Mouse (Mus musculus) heart, postnatal 14 days (tissue): Measurements from ENCODE around the gene Tspoap1. TPM values are rescaled to one million over a fixed set of nuclear protein-coding genes. Genes with fewer than 3 reads are reported as not detected.

Experiments
- DNase-seq, 2 experiments: peaks; one replicate each; pipeline ENCODE4 v3.0.0; 2021 to 2022
- intact Hi-C: fragments of 180-260 bp; cut with DNase I; formaldehyde crosslinking; loops from one replicate; pipeline ENCODE4 v1.15.1; 2025
- long read RNA-seq, 2 experiments: library from polyadenylated mRNA; stranded (forward); transcript quantifications; one replicate each; pipeline ENCODE4 v2.0.0; 2021
- total RNA-seq, 2 experiments: library from RNA; stranded (reverse); gene quantifications; 2 replicates each; pipeline ENCODE4 v1.2.3; 2021

Gene Tspoap1
- under 1 TPM; 0.17 to 0.19 TPM for total RNA-seq
- long read RNA-seq, experiment 1: 0 reads
- long read RNA-seq, experiment 2: 0 reads

DNA sequence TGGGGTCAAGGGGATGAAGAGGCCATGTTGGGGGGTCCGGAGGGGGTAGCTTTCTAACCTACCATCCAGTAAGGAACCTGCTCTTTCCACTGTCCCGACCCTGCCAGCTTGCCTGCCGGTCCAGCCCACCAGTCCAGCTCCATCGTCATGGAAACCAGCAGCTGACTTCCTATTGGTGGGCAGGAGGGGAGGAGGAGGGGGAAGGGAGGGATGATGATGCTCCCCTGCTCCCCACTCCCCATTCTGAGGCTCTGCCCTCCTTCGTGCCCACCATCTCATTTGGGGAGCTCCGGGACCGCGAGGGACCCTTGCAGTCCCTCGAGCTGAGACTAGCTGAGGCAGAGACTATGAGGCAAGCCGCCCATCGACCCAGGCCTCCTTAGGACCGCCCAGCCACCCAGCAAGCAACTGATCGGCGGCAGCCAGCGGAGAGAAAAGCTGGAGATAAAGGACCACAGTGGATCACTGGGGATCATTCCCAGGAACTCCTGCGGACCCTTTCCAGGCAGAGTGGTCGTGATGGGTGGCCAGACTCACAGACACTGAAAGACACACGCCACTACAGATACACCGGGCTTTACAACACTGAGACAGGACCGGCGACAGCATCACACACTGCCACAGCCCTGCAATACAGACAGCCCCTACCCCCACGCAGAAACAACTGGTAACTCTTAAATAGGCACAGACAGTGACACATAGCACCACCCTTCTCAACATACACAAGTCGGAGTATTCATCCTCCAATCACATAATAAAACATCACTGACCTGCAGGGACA, at the start of gene Tspoap1:
Gene Tspoap1 (plus strand): TSS at position 241 of the 781 bp plus-strand sequence.
- DNase-seq: no peak
- intact Hi-C loops: no loop called here

DNA sequence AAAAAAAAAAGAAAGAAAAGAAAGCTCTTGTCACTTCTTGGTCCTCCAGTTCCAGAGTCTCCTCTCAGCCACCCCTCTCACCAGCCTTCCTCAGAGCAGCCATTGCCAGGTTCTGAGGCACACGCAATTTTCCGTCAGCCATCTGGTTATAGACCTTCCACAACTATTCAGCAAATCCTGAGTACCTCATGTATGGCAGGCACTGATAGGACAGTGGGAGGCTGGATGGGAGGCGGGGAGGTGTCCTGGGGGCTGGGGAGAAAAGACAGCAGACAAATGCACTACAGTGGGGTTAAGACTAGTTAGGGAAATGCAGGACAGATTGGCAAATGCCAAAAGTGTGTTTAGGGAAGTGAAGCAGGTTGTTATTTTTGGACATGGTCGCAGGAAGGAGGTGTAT, 48.2 kb upstream of the Tspoap1 start:
- DNase-seq: no peak
- intact Hi-C loops: no loop called here

DNA sequence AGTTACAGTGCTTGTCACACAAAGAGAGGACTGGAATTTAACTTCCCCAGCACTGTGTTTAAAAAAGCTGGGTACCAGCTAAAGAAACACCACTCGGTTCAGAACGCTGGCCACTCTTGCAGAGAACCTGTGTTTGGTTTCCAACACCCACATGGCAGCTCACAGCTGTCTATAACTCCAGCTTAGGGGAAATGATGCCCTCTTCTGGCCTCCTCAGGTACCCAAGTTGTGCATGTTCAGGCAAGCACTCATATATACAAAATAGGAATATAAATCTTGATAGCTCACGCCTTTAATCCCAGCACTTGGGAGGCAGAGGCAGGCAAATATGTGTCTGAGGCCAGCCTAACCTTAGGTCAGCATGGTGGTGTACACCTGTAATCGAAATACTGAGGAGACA, 44.3 kb upstream of the Tspoap1 start:
- DNase-seq: no peak

DNA sequence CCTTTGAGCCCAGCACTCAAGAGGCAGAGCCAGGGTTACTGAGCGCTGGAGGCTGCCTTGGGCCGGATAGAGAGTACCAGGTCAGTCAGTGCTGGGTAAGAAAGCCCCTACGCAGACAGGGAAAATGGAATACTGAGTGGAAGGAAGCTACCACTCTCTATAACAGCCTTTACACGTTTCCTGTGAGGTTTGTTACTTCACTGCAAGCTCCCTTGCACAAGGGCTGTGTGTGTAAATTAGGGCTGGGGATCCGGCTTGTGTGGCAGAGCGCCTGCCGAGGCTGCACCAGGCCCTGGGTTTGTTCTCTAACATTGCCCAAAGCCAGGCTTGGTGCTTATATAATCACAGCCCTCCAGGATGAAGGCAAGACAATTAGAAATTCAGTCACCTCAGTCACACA, 40.8 kb upstream of the Tspoap1 start:
- intact Hi-C loops: no loop called here
- DNase-seq: no peak

More for the DNA sequence above, 44.3 kb upstream of the Tspoap1 start:
- intact Hi-C loops: no loop called here

DNA sequence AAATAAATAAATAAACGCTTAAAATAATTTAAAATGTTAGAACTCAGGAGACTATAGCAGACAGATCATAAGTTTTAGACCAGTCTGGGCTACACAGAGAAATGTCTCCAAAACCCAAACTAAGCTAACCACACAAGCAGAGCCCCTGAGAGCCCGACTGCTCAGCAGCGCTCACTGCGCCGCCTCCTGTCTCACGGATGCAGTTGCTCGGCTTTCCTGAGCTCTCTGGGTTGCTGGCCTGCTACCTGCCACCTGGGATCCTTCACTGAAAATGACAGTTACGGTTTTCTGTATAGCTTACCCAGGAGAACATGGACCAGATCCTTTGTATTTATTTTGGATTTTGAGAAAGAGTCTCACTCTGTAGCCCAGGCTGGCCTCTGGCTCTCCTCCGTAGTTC, 40.0 kb upstream of the Tspoap1 start:
- intact Hi-C loops: no loop called here
- DNase-seq: no peak

DNA sequence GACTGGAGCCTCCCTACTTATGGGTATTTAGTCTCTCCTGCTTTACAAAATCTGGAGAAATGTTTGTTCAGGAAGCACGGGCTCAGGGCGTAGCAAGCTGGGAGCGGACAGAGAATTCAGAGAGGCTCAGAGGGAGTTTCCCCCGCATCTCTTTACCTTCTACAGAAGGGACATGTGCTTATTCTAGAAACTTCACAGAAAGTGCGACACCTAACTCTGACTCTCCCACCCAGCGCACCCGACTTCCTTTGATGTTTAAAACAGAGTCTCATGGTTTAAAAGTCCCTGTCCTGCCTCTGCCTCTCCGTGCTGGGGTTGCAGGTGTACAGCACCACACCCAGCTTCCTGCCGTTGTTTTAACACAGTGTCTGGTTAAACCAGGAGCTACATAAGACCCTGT, 39.5 kb upstream of the Tspoap1 start:
- DNase-seq: no peak
- intact Hi-C loops: no loop called here

DNA sequence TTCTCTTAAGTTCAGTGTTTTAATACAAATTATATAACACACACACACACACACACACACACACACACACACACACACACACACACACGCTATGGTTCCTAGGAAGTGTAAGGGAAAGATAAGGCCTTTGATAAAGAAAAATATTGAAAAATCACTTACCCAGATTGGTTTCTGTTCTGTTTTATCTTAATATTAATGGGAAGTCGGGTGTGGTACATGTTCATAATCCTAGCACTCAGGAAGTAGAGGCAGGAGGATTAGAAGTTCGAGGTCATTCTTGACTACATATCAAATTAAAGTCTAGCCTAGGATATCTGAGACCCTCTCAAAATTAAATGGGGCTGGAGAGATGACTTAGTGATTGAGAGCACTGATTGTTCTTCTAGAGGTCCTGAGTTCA, 38.2 kb upstream of the Tspoap1 start:
- intact Hi-C loops: no loop called here
- DNase-seq: no peak

DNA sequence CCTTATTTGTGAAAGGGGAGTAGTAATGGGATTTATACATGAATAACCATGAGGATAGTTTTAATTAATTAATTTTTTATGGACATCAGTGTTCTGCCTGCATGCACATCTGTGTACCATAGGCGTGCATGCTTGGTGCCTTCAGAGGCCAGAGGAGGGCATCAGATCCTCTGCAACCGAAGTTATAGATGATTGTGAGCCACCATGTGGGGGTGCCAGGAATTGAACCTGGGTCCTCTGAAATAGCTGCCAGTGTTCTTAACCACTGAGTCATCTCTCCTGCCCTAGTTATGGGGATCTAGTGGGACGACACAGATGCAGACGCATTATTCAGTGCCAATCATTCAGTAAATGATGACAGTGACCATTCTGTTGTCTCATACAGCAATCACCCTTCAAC, 37.5 kb upstream of the Tspoap1 start:
- no peak for DNase-seq
- intact Hi-C loops: no loop called here

DNA sequence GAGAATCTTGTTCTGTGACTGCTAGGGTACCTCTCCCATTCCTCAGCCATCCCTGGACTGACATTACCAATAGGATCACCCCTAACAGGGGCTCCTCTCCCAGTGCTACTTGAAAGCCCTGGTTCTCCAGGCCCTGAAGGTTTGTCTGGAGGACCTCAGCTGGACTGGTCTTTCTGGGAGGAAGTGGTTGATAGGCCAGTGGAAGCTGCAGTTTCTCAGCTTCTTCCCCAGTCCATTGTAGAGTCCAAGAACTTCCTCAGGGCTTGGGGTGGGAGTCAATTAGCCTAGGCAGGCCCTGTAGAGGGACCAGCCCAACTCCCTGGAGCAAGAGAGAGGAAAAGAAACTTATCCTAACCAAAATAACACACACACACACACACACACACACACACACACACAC, 34.8 kb upstream of the Tspoap1 start:
- no peak for DNase-seq
- intact Hi-C loops: no loop called here

DNA sequence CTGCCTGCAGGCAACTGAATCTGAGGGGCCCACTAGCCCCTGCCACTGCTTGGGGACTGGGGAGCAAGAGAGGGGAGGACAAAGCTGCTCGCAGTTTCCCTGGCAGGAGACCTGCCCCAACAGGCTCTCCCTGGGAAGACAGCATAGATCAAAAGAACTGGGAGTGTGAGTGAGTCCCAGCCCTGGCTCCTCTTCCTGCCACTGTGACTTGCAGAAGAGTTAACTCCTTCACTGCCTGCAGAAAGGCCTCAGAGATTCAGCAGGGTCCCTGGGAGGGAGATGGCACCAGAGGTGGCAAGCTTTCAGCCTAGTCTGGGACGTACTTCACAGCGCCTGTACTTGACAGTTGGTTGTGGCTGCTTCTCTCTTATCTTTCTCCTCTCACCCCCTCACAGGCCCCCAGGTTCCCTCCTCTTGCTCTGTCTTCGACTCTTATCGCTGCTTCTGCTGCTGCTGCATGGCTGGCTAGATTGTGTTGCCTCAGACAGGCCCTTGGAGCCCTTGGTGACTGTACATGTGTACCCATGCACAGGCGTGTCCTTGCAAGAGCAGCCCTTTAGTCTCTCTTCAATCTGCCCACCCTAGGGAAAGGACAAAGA, 34.3 kb upstream of the Tspoap1 start:
- intact Hi-C loops: no loop called here
- no peak for DNase-seq

DNA sequence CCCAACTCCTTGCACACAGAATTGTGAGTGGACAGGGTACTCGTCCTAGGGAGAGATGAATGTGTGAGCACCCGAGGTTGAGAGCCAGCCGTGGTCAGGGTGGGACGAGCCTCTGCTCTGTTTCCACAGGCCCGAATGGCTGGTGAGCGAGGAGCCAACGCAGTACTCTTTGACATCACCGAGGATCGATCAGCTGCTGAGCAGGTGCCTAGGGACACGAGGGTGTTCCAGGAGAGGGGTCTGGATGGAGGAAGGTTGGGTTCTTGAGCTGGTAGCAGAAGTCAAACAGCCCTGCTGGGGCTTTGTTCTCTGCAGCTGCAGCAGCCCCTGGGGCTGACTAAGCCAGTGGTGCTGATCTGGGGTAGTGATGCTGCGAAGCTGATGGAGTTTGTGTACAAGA, 33.3 kb upstream of the Tspoap1 start:
- no peak for DNase-seq
- intact Hi-C loops: no loop called here

DNA sequence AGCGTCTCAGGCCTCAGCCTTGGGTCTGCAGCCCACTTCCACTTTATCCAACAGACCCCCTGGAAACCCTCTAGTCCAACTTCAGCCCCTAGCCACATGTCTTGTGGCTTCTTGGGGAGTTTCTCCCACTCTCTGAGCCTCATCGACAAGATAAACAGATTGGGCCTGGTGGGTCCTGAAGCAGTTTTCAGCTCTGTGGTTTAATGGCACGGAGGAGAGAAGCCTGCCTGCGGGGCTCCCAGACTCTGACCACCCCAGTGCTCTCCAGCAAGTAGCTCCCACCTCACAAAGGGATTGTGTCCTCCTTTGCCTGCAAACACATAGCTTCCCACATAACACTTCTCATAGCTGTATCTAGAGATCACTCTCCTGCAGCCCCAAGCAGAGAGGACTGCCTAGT, 32.9 kb upstream of the Tspoap1 start:
- no peak for DNase-seq
- intact Hi-C loops: no loop called here

DNA sequence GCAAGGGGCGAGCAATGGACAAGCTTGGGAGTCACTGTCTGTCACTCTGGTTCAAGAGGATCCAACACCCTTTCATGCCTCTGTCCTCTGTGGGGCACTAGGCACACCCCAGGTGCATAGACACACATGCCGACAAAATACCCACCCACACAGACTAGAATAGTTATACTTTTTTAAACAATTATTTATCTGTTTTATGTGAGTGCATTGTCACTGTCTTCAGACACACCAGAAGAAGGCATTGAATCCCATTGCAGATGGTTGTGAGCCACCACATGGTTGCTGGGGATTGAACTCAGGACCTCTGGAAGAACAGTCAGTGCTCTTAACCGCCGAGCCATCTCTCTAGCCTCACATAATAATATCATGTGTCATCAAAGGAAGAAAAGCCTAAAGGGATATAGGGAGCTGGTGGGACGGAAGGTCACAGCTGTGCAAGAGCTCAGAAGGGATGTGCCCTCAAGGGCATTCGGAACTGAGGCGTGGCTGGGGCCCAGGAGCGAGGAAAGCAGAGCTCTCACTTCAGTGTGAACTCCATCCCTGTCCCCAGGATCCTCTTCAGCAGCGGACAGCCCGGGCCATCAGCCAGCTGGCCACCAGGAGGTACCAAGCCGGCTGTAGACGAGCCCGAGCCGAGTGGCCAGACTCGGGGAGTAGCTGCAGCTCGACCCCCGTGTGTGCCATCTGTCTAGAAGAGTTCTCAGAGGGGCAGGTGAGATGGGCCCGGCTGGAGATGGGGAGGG, 31.3 kb upstream of the Tspoap1 start:
- intact Hi-C loops: no loop called here
- DNase-seq: no peak

DNA sequence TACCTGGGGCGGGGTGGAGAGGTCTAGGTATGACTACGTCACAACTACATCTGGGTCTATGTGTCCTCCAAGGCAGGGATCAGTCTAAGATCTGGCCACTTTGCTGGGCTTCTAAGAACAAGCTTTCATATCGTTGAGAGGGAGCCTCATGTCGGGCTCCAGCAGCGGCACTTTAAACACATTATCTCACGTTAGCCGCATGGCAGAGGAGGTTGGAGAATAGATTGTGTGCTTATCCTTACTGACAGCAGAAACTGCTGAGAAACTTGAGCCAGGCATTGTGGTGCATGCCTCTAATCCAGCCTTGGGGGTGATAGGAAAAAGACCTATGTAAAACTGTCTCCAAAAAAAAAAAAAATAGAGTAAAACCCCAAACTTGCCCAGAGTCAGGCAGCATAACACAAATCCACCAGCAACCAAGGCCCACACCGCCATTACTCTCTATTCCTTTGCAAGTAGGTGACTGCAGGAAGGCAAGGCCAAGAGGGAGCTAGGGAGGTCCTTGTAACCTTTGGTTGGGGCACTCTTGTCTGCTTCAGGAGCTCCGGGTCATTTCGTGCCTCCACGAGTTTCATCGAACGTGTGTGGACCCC, 30.7 kb upstream of the Tspoap1 start:
- DNase-seq: no peak
- intact Hi-C loops: no loop called here

DNA sequence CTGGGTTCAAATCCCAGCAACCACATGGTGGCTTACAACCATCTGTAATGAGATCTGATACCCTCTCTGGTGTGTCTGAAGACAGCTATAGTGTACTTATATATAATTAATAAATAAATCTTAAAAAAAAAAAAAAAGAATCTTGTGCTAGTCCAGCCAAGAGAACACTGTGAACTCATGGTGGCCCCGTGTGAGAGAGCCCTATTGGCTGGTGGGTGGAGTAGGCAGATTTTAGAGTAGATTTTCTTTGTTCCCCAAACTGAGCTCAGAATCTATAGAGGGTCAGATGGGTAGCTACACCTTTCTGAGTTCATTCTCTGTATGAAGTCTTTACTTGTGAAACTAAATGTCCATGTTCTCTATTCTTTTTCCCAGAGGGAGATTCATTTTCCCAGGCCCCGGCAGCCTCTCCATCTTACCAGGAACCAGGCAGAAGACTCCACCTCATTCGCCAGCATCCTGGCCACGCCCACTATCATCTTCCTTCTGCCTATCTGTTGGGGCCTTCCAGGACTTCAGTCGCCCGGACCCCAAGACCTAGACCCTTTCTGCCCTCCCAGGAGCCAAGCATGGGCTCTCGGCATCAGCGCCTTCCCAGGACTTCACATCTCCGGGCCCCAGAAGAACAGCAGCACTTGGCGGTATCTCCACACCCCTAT, 29.6 kb upstream of the Tspoap1 start:
- DNase-seq: no peak
- intact Hi-C loops: no loop called here

DNA sequence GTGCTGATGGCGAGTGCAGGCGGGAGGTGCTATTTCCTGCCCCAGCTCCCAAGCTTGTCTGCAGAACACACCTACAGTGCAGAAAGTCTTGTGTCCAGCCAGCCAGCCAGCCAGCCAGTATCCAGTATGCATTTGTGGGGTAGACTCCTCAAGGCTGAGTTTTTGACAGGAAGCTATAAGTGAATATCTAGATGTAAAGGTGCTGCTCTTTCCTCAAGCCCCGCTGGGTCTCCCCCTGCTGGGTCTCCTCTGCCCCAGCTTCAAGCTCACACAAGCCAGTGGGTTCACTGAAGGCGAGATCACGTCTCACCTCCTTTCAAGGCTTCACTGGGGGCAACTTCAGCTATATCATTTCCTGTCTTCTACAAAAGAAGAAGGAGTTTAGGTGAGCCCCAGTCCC, 26.0 kb upstream of the Tspoap1 start:
- DNase-seq: no peak
- intact Hi-C loops: no loop called here

DNA sequence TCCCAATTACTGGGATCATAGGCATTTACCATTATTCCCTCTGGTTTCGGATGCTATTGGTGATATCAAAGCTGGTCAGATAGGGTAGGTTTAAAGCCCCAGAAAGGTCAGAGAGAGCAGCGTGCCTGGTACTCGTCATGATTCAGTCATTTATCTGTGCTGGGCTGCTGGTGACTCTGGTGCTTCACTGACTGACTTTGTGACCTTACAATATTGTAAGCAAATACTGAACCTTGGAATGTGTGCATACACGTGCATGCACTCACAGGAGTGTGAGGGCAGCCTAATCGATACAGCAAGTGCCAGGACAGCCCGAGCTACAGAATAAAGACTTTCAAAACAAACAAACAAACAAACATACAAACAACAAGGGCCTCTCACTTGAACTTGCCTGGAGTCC, 24.6 kb upstream of the Tspoap1 start:
- DNase-seq: no peak
- intact Hi-C loops: no loop called here

DNA sequence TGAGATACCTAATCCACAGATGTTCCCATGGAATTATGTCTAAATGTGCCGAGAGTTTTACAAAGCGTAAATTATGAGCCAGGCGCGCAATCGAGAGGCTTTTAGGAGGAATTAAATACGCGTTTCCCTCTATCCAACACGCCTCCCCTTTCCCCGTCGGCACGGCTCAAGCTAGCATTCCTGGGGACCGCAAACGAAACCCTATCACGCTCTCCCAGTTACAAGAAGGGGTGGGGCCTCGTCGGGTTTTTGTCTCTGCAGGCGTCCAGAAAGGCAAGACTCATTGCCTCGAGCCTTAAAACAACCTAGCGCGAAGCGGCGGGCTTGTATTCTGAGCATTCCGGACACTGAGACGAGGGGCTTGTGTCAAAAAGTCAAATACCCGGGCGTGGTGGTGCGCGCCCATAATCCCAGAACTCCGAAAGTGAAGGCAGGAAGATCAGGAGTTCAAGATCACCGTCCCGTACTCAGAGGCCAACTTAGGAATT, 23.6 kb upstream of the Tspoap1 start:
- intact Hi-C loops: no loop called here

DNA sequence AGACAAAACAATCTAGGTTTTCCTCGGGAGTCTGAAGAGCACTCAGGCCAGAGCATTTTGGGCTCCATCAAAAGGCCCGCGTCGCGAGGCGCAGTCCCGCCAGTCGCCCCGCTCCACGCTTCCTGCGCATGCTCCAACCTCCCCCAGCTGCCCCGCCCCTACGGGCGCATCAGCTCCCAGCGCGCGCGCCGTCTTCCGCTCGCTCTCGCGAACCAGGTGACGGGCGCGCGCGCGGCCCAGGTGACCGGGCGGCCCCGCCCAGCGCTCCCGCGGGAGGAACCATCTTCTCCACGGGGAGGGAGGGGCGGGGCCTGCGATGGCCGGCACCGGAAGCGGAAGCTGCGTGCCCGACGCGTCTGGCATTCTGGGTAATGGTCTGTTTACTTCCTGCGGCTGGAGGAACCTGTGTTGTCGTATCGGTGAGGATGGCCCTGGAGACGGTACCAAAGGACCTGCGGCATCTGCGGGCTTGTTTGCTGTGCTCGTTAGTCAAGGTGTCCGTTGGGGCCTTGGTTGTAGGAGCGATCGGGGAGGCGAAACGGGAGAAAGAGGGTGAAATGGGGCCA, 23.1 kb upstream of the Tspoap1 start, which contains the start of gene Supt4a:
Gene Supt4a (plus strand): TSS at position 378 of the 566 bp plus-strand sequence.
- intact Hi-C loops: no loop called here
- DNase-seq: peak; percentile 96 to 97

More for the DNA sequence above, 23.6 kb upstream of the Tspoap1 start:
- peak; percentile 39 to 61 for DNase-seq

DNA sequence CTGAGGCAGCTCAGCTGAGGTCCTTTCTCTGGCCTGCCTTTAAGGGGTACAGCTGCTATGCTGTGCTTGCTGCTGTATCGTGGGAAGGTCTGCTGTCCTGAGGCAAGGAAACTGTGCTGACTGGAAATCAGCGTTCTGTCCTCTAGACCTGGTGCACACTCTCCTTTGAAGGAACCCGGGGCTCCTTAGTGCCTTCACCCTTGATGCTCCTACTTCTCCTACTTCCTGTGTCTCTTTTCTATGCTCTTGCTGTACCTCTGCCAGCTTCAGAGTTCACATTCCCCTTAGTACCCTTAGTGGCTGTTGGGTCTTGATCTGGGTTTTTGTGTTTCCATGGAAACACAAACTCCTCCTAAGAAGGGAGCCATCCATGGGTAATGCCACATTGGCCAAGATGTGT, 16.6 kb upstream of the Tspoap1 start:
- intact Hi-C loops: no loop called here
- DNase-seq: no peak
